Mouse (Mus musculus) retina, postnatal 7 days (tissue): ENCODE measurements around the gene Wwox.

Experiments
- DNase-seq: peaks from one replicate; pipeline ENCODE4 v3.0.0-alpha.2; 2012; ENCODE audit warnings: low read depth, low spot score

Wwox gene

GRCm38 (mm10) chr8:115216801-115217200 lies 777.3 kb downstream of the Wwox start:
- DNase-seq: no peak

- DNase-seq: no peak
These were observed 783.1 kb downstream of the Wwox start for GRCm38 (mm10) chr8:115222545-115222944.

- DNase-seq: no peak
These were observed 787.5 kb downstream of the Wwox start for GRCm38 (mm10) chr8:115226781-115227583.

- DNase-seq: no peak
These were observed 789.4 kb downstream of the Wwox start for GRCm38 (mm10) chr8:115228903-115229302.

- no peak for DNase-seq
These were observed 794.6 kb downstream of the Wwox start for GRCm38 (mm10) chr8:115234068-115234467.

GRCm38 (mm10) chr8:115237596-115237995 lies 798.1 kb downstream of the Wwox start:
- DNase-seq: no peak

- no peak for DNase-seq
These were observed 804.1 kb downstream of the Wwox start for GRCm38 (mm10) chr8:115243465-115244027.

- no peak for DNase-seq
These were observed 810.4 kb downstream of the Wwox start for GRCm38 (mm10) chr8:115249688-115250366.

GRCm38 (mm10) chr8:115255550-115255949 lies 816.1 kb downstream of the Wwox start:
- no peak for DNase-seq

GRCm38 (mm10) chr8:115257417-115257816 lies 818.0 kb downstream of the Wwox start:
- DNase-seq: no peak

GRCm38 (mm10) chr8:115259806-115260205 lies 820.4 kb downstream of the Wwox start:
- no peak for DNase-seq

GRCm38 (mm10) chr8:115267196-115267595 lies 827.7 kb downstream of the Wwox start:
- no peak for DNase-seq

GRCm38 (mm10) chr8:115269601-115270000 lies 830.1 kb downstream of the Wwox start:
- no peak for DNase-seq

- no peak for DNase-seq
These were observed 834.5 kb downstream of the Wwox start for GRCm38 (mm10) chr8:115273976-115274375.

GRCm38 (mm10) chr8:115276281-115276680 lies 836.8 kb downstream of the Wwox start:
- no peak for DNase-seq

GRCm38 (mm10) chr8:115278291-115278690 lies 838.8 kb downstream of the Wwox start:
- no peak for DNase-seq

- no peak for DNase-seq
These were observed 850.8 kb downstream of the Wwox start for GRCm38 (mm10) chr8:115290224-115290623.

- no peak for DNase-seq
These were observed 857.3 kb downstream of the Wwox start for GRCm38 (mm10) chr8:115296760-115297159.

- DNase-seq: no peak
These were observed 863.0 kb downstream of the Wwox start for GRCm38 (mm10) chr8:115302484-115302883.

- DNase-seq: no peak
These were observed 868.0 kb downstream of the Wwox start for GRCm38 (mm10) chr8:115307412-115307811.

- no peak for DNase-seq
These were observed 871.5 kb downstream of the Wwox start for GRCm38 (mm10) chr8:115311003-115311402.

- no peak for DNase-seq
These were observed 872.9 kb downstream of the Wwox start for GRCm38 (mm10) chr8:115312371-115312770.

- no peak for DNase-seq
These were observed 883.0 kb downstream of the Wwox start for GRCm38 (mm10) chr8:115322501-115322900.
